Mouse (Mus musculus) embryonic facial prominence, embryonic 11.5 days (tissue): ENCODE data around the gene Fam196a. TPM values are rescaled to one million over a fixed set of nuclear protein-coding genes. Genes with fewer than 3 reads are reported as not detected.

Experiments used
- ATAC-seq: fragments of 200-750 bp; cut with Nextera tagmentation; replicated peaks from 2 replicates; pipeline ENCODE4 v1.8.0; 2017; ENCODE audit warnings: low read depth; ENCODE audit not compliant: insufficient number of reproducible peaks, low FRiP score, low TSS enrichment
- DNase-seq: peaks from one replicate; pipeline ENCODE4 v3.0.0-alpha.2; 2015; ENCODE audit warnings: low spot score
- H3K27ac ChIP-seq: fragments of 300-500 bp; sonication (generic); replicated peaks from 2 replicates; pipeline ENCODE4 v1.5.1; 2014; ENCODE audit warnings: mild to moderate bottlenecking, low read depth, low read length, control low read depth
- H3K27me3 ChIP-seq: fragments of 300-500 bp; sonication (generic); 2 replicates; pipeline ENCODE4 v1.6.1; 2014; ENCODE audit warnings: mild to moderate bottlenecking, low read length, moderate library complexity, mixed read lengths; ENCODE audit not compliant: control insufficient read depth, insufficient read depth
- H3K36me3 ChIP-seq: fragments of 300-500 bp; sonication (generic); replicated peaks from 2 replicates; pipeline ENCODE4 v1.6.1; 2014; ENCODE audit warnings: low read depth, mild to moderate bottlenecking, low read length, moderate library complexity, mixed read lengths; ENCODE audit not compliant: control insufficient read depth, insufficient read depth
- H3K4me1 ChIP-seq: fragments of 300-500 bp; sonication (generic); 2 replicates; pipeline ENCODE4 v1.6.1; 2014; ENCODE audit warnings: low read length, mixed read lengths; ENCODE audit not compliant: control insufficient read depth, insufficient read depth
- H3K4me2 ChIP-seq: fragments of 300-500 bp; sonication (generic); 2 replicates; pipeline ENCODE4 v1.6.1; 2014; ENCODE audit warnings: low read depth, mild to moderate bottlenecking, control low read depth, low read length, moderate library complexity
- H3K4me3 ChIP-seq: fragments of 300-500 bp; sonication (generic); 2 replicates; pipeline ENCODE4 v1.5.1; 2014; ENCODE audit warnings: low read depth, low read length, control low read depth
- H3K9ac ChIP-seq: fragments of 300-500 bp; sonication (generic); replicated peaks from 2 replicates; pipeline ENCODE4 v1.6.1; 2014; ENCODE audit warnings: mild to moderate bottlenecking, control low read depth, low read length
- H3K9me3 ChIP-seq: fragments of 300-500 bp; sonication (generic); replicated peaks from 2 replicates; pipeline ENCODE4 v1.6.1; 2016; ENCODE audit warnings: mild to moderate bottlenecking, low read length, inconsistent platforms, mixed read lengths; ENCODE audit not compliant: control insufficient read depth
- WGBS: fragments of 180-500 bp; shearing (Covaris S2); extraction: QIAGEN DNeasy Blood & Tissue Kit; methylation state at CpG from one replicate; pipeline ENCODE4 v1.1.7; 2014; 5-methylcytosine and 5-hydroxymethylcytosine counted together
- polyA plus RNA-seq: library from polyadenylated mRNA; unstranded; fragments of >200 nt; fragmentation: Nextera tagmentation; extraction: Ambion mirVana; gene quantifications from 2 replicates; pipeline ENCODE4 v1.2.1, GENCODE M21; 2014

Gene Fam196a
- polyA plus RNA-seq: 1.6 and 2.0 TPM in 2 replicates

GRCm38 (mm10) chr7:134937927-134938609 lies at the start of gene Fam196a:
Gene Fam196a, minus strand, starts transcription at chr7:134938430.
- H3K4me3 ChIP-seq: peak within 1 kb of the TSS; percentile 44
- H3K36me3 ChIP-seq: no peaks in the 10 kb centered on the region
- no peaks in the 10 kb centered on the region for H3K9me3 ChIP-seq
- ATAC-seq (peak; percentile 82), DNase-seq (peak; percentile 77)
- 0% methylated on average over 39 of the region's 71 CpGs for WGBS
- H3K9ac ChIP-seq: peak within 1 kb of the TSS; percentile 53
- H3K27me3 ChIP-seq: peaks cover 5% of the 10 kb centered on the region; the same call in 1 of the 2 replicates
- no peak within 1 kb of the TSS for H3K27ac ChIP-seq
- H3K4me1 ChIP-seq: peaks cover 5% of the 10 kb centered on the region; the same call in 1 of the 2 replicates
- H3K4me2 ChIP-seq: peak within 1 kb of the TSS; percentile 84

GRCm38 (mm10) chr7:134961608-134962007 lies 23.4 kb upstream of the Fam196a start:
- H3K27ac ChIP-seq: no peak overlapping the region
- 81% methylated on average over 2 of the region's 2 CpGs for WGBS
- H3K9ac ChIP-seq: no peak overlapping the region
- no peaks in the 10 kb centered on the region for H3K36me3 ChIP-seq
- no peak overlapping the region for H3K4me3 ChIP-seq
- no peaks in the 10 kb centered on the region for H3K27me3 ChIP-seq
- no peaks in the 10 kb centered on the region for H3K4me1 ChIP-seq
- DNase-seq (no peak), ATAC-seq (no peak)
- no peak overlapping the region for H3K4me2 ChIP-seq
- H3K9me3 ChIP-seq: no peaks in the 10 kb centered on the region

- no peaks in the 10 kb centered on the region for H3K27me3 ChIP-seq
- no peaks in the 10 kb centered on the region for H3K9me3 ChIP-seq
- DNase-seq (peak; percentile 16), ATAC-seq (no peak)
- no peak overlapping the region for H3K4me2 ChIP-seq
- H3K4me3 ChIP-seq: no peak overlapping the region
- no peaks in the 10 kb centered on the region for H3K4me1 ChIP-seq
- no peaks in the 10 kb centered on the region for H3K36me3 ChIP-seq
- no peak overlapping the region for H3K27ac ChIP-seq
- WGBS: 61% methylated on average over 4 of the region's 4 CpGs
- H3K9ac ChIP-seq: no peak overlapping the region
Measured at GRCm38 (mm10) chr7:134960871-134961270, 22.6 kb upstream of the Fam196a start.

GRCm38 (mm10) chr7:134959086-134959485 lies 20.9 kb upstream of the Fam196a start:
- no peaks in the 10 kb centered on the region for H3K9me3 ChIP-seq
- no peak overlapping the region for H3K4me2 ChIP-seq
- no peak overlapping the region for H3K9ac ChIP-seq
- no peak overlapping the region for H3K4me3 ChIP-seq
- 93% methylated on average over 6 of the region's 6 CpGs for WGBS
- H3K4me1 ChIP-seq: no peaks in the 10 kb centered on the region
- H3K36me3 ChIP-seq: no peaks in the 10 kb centered on the region
- no peak overlapping the region for H3K27ac ChIP-seq
- DNase-seq (no peak), ATAC-seq (no peak)
- no peaks in the 10 kb centered on the region for H3K27me3 ChIP-seq

- WGBS: 82% methylated on average over 7 of the region's 7 CpGs
- H3K27ac ChIP-seq: no peak overlapping the region
- H3K4me1 ChIP-seq: no peaks in the 10 kb centered on the region
- no peaks in the 10 kb centered on the region for H3K27me3 ChIP-seq
- no peak overlapping the region for H3K4me2 ChIP-seq
- DNase-seq (peak; percentile 16), ATAC-seq (no peak)
- no peaks in the 10 kb centered on the region for H3K9me3 ChIP-seq
- no peak overlapping the region for H3K9ac ChIP-seq
- no peaks in the 10 kb centered on the region for H3K36me3 ChIP-seq
- no peak overlapping the region for H3K4me3 ChIP-seq
Measured at GRCm38 (mm10) chr7:134945925-134946716, 7.9 kb upstream of the Fam196a start.

GRCm38 (mm10) chr7:134943701-134944100 lies 5.5 kb upstream of the Fam196a start:
- Histone ChIP-seq H3K27me3 (no peaks in the 10 kb centered on the region), H3K4me2 (no peak overlapping the region), H3K9ac (no peak overlapping the region), H3K36me3 (no peaks in the 10 kb centered on the region), H3K9me3 (no peaks in the 10 kb centered on the region), H3K4me1 (no peaks in the 10 kb centered on the region; the same call in 1 of the 2 replicates), H3K27ac (no peak overlapping the region), H3K4me3 (no peak overlapping the region)
- DNase-seq (no peak), ATAC-seq (no peak)
- 73% methylated on average over 7 of the region's 7 CpGs for WGBS

GRCm38 (mm10) chr7:134943063-134943462 lies 4.8 kb upstream of the Fam196a start:
- DNase-seq: no peak
- H3K27ac ChIP-seq: no peak overlapping the region
- no peaks in the 10 kb centered on the region for H3K27me3 ChIP-seq
- ATAC-seq: no peak
- H3K4me2 ChIP-seq: no peak overlapping the region
- WGBS: 73% methylated on average over 6 of the region's 6 CpGs
- H3K4me3 ChIP-seq: no peak overlapping the region
- H3K9ac ChIP-seq: no peak overlapping the region
- H3K9me3 ChIP-seq: no peaks in the 10 kb centered on the region
- H3K4me1 ChIP-seq: no peaks in the 10 kb centered on the region; the same call in 1 of the 2 replicates
- H3K36me3 ChIP-seq: no peaks in the 10 kb centered on the region

GRCm38 (mm10) chr7:134941891-134942290 lies 3.7 kb upstream of the Fam196a start:
- WGBS: 95% methylated on average over 6 of the region's 6 CpGs
- H3K36me3 ChIP-seq: no peaks in the 10 kb centered on the region
- no peak for ATAC-seq

More at GRCm38 (mm10) chr7:134941891-134942290, 3.7 kb upstream of the Fam196a start:
- Histone ChIP-seq H3K4me2 (no peak overlapping the region), H3K4me3 (no peak overlapping the region), H3K4me1 (peaks cover 5% of the 10 kb centered on the region; the same call in 1 of the 2 replicates), H3K27ac (no peak overlapping the region), H3K9ac (no peak overlapping the region), H3K27me3 (peaks cover under 1% of the 10 kb centered on the region; the same call in 1 of the 2 replicates), H3K9me3 (no peaks in the 10 kb centered on the region)
- DNase-seq: no peak
